Mouse (Mus musculus) liver, adult 2 months (tissue): Measurements from ENCODE around the gene Nfyc. TPM values are rescaled to one million over a fixed set of nuclear protein-coding genes. Genes with fewer than 3 reads are reported as not detected.

Source experiments
- DNase-seq: peaks from one replicate; pipeline ENCODE4 v3.0.0-alpha.2; 2011; ENCODE audit warnings: low read depth, low spot score; ENCODE audit errors: extremely low read depth
- H3K27ac ChIP-seq: fragments of 200-500 bp; replicated peaks from 2 replicates; pipeline ENCODE4 v1.5.1; 2012; ENCODE audit warnings: low read depth, mild to moderate bottlenecking, control low read depth, inconsistent platforms, low read length; ENCODE audit not compliant: insufficient read depth
- H3K27me3 ChIP-seq: fragments of 200-500 bp; 2 replicates; pipeline ENCODE4 v1.6.1; 2012; ENCODE audit warnings: mild to moderate bottlenecking, moderate library complexity, low read length, inconsistent platforms; ENCODE audit not compliant: control insufficient read depth, insufficient read depth
- H3K36me3 ChIP-seq: fragments of 200-500 bp; 2 replicates; pipeline ENCODE4 v1.6.1; 2012; ENCODE audit warnings: low read length, inconsistent platforms; ENCODE audit not compliant: control insufficient read depth, insufficient read depth
- H3K4me1 ChIP-seq: fragments of 200-500 bp; 2 replicates; pipeline ENCODE4 v1.6.1; 2011; ENCODE audit warnings: low read length; ENCODE audit not compliant: control insufficient read depth, insufficient read depth
- H3K4me3 ChIP-seq: fragments of 200-500 bp; 2 replicates; pipeline ENCODE4 v1.5.1; 2011; ENCODE audit warnings: low read depth, mild to moderate bottlenecking, control low read depth, low read length, moderate library complexity; ENCODE audit not compliant: insufficient read depth
- H3K79me2 ChIP-seq: fragments of 200-500 bp; 2 replicates; pipeline ENCODE4 v1.6.1; 2012; ENCODE audit warnings: inconsistent platforms, mild to moderate bottlenecking, low read length, moderate library complexity; ENCODE audit not compliant: control insufficient read depth, insufficient read depth
- H3K9ac ChIP-seq: fragments of 200-500 bp; 2 replicates; pipeline ENCODE4 v1.6.1; 2012; ENCODE audit warnings: low read depth, mild to moderate bottlenecking, control low read depth, inconsistent platforms, low read length
- CTCF ChIP-seq: fragments of 200-500 bp; IDR thresholded peaks from 2 replicates; pipeline ENCODE4 v1.5.1; 2011; ENCODE audit warnings: low read depth, low read length, control low read depth
- POLR2A ChIP-seq: fragments of 200-500 bp; IDR thresholded peaks from 2 replicates; pipeline ENCODE4 v1.6.1; 2011; ENCODE audit warnings: low read length, control low read depth; ENCODE audit not compliant: insufficient read depth; ENCODE audit errors: extremely low read depth
- WGBS: fragments of 180-500 bp; shearing (Covaris S2); methylation state at CpG from one replicate; pipeline ENCODE4 v1.1.7; 2018; 5-methylcytosine and 5-hydroxymethylcytosine counted together
- polyA plus RNA-seq: library from polyadenylated mRNA; depleted of rRNA; stranded (reverse); fragments of >200 nt; gene quantifications from 2 replicates; pipeline ENCODE4 v1.2.3, GENCODE M21; 2012; rRNA removed
- total RNA-seq: library from RNA; depleted of rRNA; stranded (reverse); fragments of >200 nt; gene quantifications from 2 replicates; pipeline ENCODE4 v1.2.3, GENCODE M21; 2014; rRNA removed

Nfyc gene
- 21.5 and 25.2 TPM in 2 replicates for total RNA-seq
- polyA plus RNA-seq = 70.3 and 73.6 TPM in 2 replicates

DNA sequence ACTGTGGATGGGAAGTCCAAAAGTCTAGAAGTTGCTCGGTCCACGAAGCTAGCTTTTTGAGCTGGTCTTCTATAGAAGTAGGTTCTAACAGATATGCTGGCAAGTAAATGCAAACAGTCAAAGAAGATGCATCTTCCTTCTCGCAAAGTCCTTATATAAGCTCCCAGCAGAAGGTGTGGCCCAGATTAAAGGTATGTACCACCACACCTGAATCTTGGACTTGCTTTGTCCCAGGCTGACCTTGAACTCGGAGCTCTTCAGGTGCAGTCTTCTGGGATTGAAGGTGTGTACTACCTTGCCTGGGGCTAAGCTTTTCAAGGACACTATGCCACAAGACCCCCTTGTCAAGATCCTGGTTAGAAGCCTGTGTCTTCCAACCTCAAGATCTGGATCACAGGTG lies at the start of gene Nfyc:
TSS of gene Nfyc (minus strand) at position 101 of the 400 bp plus-strand sequence.
- no peak within 1 kb of the TSS for H3K27ac ChIP-seq
- no peaks in the 10 kb centered on the region for H3K79me2 ChIP-seq
- WGBS = 87% methylated on average over 4 of the region's 4 CpGs
- no peaks in the 10 kb centered on the region for H3K36me3 ChIP-seq
- TF ChIP-seq CTCF (no peak), POLR2A (no peak)
- no peaks in the 10 kb centered on the region for H3K4me1 ChIP-seq
- no peak for DNase-seq
- H3K9ac ChIP-seq = no peak within 1 kb of the TSS
- no peaks in the 10 kb centered on the region for H3K27me3 ChIP-seq
- no peak within 1 kb of the TSS for H3K4me3 ChIP-seq

GRCm38 (mm10) chr4:120880731-120881432 lies 49.5 kb upstream of the Nfyc start:
- Histone ChIP-seq H3K4me1 (no peaks in the 10 kb centered on the region), H3K4me3 (no peak overlapping the region), H3K79me2 (no peaks in the 10 kb centered on the region), H3K9ac (no peak overlapping the region), H3K36me3 (no peaks in the 10 kb centered on the region), H3K27me3 (no peaks in the 10 kb centered on the region), H3K27ac (no peak overlapping the region)
- 47% methylated on average over 6 of the region's 6 CpGs for WGBS
- no peak for TF ChIP-seq CTCF
- TF ChIP-seq POLR2A = no peak
- DNase-seq = peak; percentile 14

DNA sequence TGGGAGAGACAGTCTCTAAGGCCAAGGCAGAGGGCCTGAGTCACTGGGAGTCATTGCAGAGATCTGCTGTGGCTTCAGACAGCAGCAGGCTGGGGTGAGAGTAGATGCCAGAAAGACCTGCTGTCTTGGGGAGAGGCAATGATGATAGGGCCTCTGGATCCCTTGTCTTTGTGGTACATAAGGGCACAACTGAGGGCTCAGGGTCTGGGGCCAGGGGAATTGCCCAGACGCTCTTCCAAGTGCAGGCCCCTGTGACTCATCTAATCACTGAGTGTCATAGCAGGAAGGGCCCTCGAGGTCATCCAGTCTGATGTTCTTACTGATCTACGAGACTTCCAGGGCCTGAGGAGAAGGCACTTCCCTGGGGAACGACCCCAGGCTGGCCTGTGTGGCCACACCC lies 48.0 kb upstream of the Nfyc start:
- Histone ChIP-seq H3K27me3 (no peaks in the 10 kb centered on the region), H3K4me3 (no peak overlapping the region), H3K9ac (no peak overlapping the region), H3K4me1 (no peaks in the 10 kb centered on the region), H3K79me2 (no peaks in the 10 kb centered on the region), H3K36me3 (no peaks in the 10 kb centered on the region), H3K27ac (no peak overlapping the region)
- WGBS = 54% methylated on average over 4 of the region's 4 CpGs
- DNase-seq = no peak
- TF ChIP-seq POLR2A = no peak
- TF ChIP-seq CTCF = no peak

- Histone ChIP-seq H3K36me3 (no peaks in the 10 kb centered on the region), H3K27me3 (no peaks in the 10 kb centered on the region), H3K4me3 (no peak overlapping the region), H3K4me1 (no peaks in the 10 kb centered on the region), H3K27ac (no peak overlapping the region), H3K9ac (no peak overlapping the region), H3K79me2 (no peaks in the 10 kb centered on the region)
- 71% methylated on average over 3 of the region's 3 CpGs for WGBS
- no peak for DNase-seq
- TF ChIP-seq POLR2A (no peak), CTCF (no peak)
These were observed 47.4 kb upstream of the Nfyc start for GRCm38 (mm10) chr4:120878728-120879127.

DNA sequence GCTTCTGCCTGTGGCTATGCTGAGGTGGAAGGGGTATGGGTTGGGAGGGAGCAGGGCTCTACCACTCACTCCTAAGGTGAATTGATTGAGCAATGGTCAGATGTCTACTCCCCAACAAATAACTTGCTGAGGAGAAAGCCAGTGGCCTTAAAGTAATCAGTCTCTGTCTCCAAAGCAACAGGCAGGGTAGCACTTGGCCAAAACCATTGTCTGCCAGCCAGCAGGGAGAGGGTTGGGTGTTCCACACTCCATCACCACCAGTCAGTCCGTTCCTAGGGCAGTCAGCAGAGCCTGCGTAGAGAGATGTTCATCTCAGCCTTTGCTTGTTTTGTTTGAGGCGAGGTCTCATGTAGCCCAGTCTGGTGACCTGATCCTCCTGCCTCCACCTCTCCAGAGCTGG lies 44.6 kb upstream of the Nfyc start:
- no peaks in the 10 kb centered on the region for H3K36me3 ChIP-seq
- no peaks in the 10 kb centered on the region for H3K4me1 ChIP-seq
- 69% methylated on average over 3 of the region's 3 CpGs for WGBS
- H3K27me3 ChIP-seq = no peaks in the 10 kb centered on the region
- no peak overlapping the region for H3K4me3 ChIP-seq
- no peaks in the 10 kb centered on the region for H3K79me2 ChIP-seq
- no peak overlapping the region for H3K27ac ChIP-seq
- no peak overlapping the region for H3K9ac ChIP-seq
- DNase-seq = no peak
- no peak for TF ChIP-seq CTCF
- no peak for TF ChIP-seq POLR2A

GRCm38 (mm10) chr4:120870262-120870748 lies 38.9 kb upstream of the Nfyc start:
- Histone ChIP-seq H3K4me1 (no peaks in the 10 kb centered on the region), H3K36me3 (no peaks in the 10 kb centered on the region), H3K27me3 (no peaks in the 10 kb centered on the region), H3K4me3 (no peak overlapping the region), H3K9ac (no peak overlapping the region), H3K79me2 (no peaks in the 10 kb centered on the region), H3K27ac (no peak overlapping the region)
- TF ChIP-seq CTCF (no peak), POLR2A (no peak)
- WGBS = 72% methylated on average over 7 of the region's 7 CpGs
- DNase-seq = no peak
